Mouse (Mus musculus) stomach, embryonic 14.5 days (tissue): Measurements from ENCODE around the gene Stk11. TPM values are rescaled to one million over a fixed set of nuclear protein-coding genes. Genes with fewer than 3 reads are reported as not detected.

ENCODE experiments used
- ATAC-seq: fragments of 200-750 bp; cut with Nextera tagmentation; 2 replicates; pipeline ENCODE4 v1.8.0; 2017; ENCODE audit warnings: low read depth, moderate TSS enrichment; ENCODE audit not compliant: insufficient number of reproducible peaks, insufficient read depth, low FRiP score
- H3K27ac ChIP-seq: fragments of 300-500 bp; sonication (generic); 2 replicates; pipeline ENCODE4 v1.5.1; 2014; ENCODE audit warnings: mild to moderate bottlenecking, low read length, moderate library complexity, mixed read lengths
- H3K27me3 ChIP-seq: fragments of 300-500 bp; sonication (generic); 2 replicates; pipeline ENCODE4 v1.6.1; 2014; ENCODE audit warnings: low read length, control low read depth, mixed read lengths; ENCODE audit not compliant: control insufficient read depth, insufficient read depth
- H3K36me3 ChIP-seq: fragments of 300-500 bp; sonication (generic); 2 replicates; pipeline ENCODE4 v1.6.1; 2014; ENCODE audit warnings: mild to moderate bottlenecking, control low read depth, low read length, moderate library complexity, mixed read lengths; ENCODE audit not compliant: control insufficient read depth, insufficient read depth
- H3K4me1 ChIP-seq: fragments of 300-500 bp; sonication (generic); 2 replicates; pipeline ENCODE4 v1.6.1; 2014; ENCODE audit warnings: low read length, control low read depth, mixed read lengths; ENCODE audit not compliant: control insufficient read depth, insufficient read depth
- H3K4me2 ChIP-seq: fragments of 300-500 bp; sonication (generic); replicated peaks from 2 replicates; pipeline ENCODE4 v1.6.1; 2014; ENCODE audit warnings: low read depth, low read length, control low read depth
- H3K4me3 ChIP-seq: fragments of 300-500 bp; sonication (generic); 2 replicates; pipeline ENCODE4 v1.5.1; 2014; ENCODE audit warnings: low read depth, low read length, control low read depth
- H3K9ac ChIP-seq: fragments of 300-500 bp; sonication (generic); replicated peaks from 2 replicates; pipeline ENCODE4 v1.6.1; 2014; ENCODE audit warnings: low read depth, mild to moderate bottlenecking, control low read depth, low read length, moderate library complexity, mixed read lengths
- H3K9me3 ChIP-seq: fragments of 300-500 bp; sonication (generic); 2 replicates; pipeline ENCODE4 v1.6.1; 2016; ENCODE audit warnings: low read depth, low read length, control low read depth; ENCODE audit not compliant: control insufficient read depth
- WGBS: fragments of 180-500 bp; shearing (Covaris S2); extraction: QIAGEN DNeasy Blood & Tissue Kit; methylation state at CpG from one replicate; pipeline ENCODE4 v1.1.7; 2014; 5-methylcytosine and 5-hydroxymethylcytosine counted together
- polyA plus RNA-seq: library from polyadenylated mRNA; unstranded; fragments of >200 nt; fragmentation: Nextera tagmentation; extraction: Ambion mirVana; gene quantifications from 2 replicates; pipeline ENCODE4 v1.2.1, GENCODE M21; 2014

Stk11 gene
- polyA plus RNA-seq, 1 experiment from 2014 or later = 25.2 TPM

DNA sequence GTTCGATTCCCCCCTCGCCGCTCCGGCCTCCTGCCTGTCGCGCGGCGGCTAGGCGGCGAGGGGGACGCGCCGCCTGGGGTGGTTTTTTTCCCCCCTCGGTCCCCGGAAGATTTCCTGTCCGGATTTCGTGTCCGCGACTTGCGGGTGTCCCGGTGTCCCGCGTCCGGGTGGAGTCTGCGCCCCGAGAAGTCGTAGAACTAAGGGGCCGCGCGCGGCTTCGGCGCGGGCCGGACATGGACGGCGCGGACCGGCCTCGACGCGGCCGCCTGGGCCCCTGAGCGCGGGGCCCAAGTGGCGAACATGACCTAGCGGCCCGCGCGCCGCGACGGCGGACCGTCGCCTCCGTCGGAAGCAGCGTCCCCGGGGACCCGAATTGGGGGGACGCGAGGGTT, 337 bp downstream of the Stk11 start:
- H3K9me3 ChIP-seq = no peaks in the 10 kb centered on the region
- peak overlapping the region; percentile 58 for H3K27ac ChIP-seq
- H3K4me2 ChIP-seq = peak overlapping the region; percentile 61
- H3K4me1 ChIP-seq = peaks cover 19% of the 10 kb centered on the region
- H3K36me3 ChIP-seq = peaks cover 16% of the 10 kb centered on the region; the same call in 1 of the 2 replicates
- no peaks in the 10 kb centered on the region for H3K27me3 ChIP-seq
- no peak for ATAC-seq
- H3K9ac ChIP-seq = peak overlapping the region; percentile 88
- WGBS = under 1% methylated on average over 62 of the region's 63 CpGs
- peak overlapping the region; percentile 78 for H3K4me3 ChIP-seq

DNA sequence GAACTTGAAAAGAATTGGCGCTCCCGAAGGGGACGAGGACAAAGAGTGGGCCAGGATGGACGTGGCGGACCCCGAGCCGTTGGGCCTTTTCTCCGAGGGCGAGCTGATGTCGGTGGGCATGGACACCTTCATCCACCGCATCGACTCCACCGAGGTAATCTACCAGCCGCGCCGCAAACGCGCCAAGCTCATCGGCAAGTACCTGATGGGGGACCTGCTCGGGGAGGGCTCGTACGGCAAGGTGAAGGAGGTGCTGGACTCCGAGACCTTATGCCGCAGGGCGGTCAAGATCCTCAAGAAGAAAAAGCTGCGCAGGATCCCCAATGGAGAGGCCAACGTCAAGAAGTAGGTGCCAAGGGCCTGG, 942 bp downstream of the Stk11 start:
- H3K4me3 ChIP-seq = peak overlapping the region; percentile 78
- H3K4me1 ChIP-seq = peaks cover 19% of the 10 kb centered on the region
- H3K9me3 ChIP-seq = no peaks in the 10 kb centered on the region
- H3K9ac ChIP-seq = peak overlapping the region; percentile 88
- H3K27ac ChIP-seq = peak overlapping the region; percentile 18; the same call in 1 of the 2 replicates
- no peaks in the 10 kb centered on the region for H3K27me3 ChIP-seq
- WGBS = 0% methylated on average over 27 of the region's 27 CpGs
- peak overlapping the region; percentile 61 for H3K4me2 ChIP-seq
- ATAC-seq = no peak
- peaks cover 19% of the 10 kb centered on the region for H3K36me3 ChIP-seq

DNA sequence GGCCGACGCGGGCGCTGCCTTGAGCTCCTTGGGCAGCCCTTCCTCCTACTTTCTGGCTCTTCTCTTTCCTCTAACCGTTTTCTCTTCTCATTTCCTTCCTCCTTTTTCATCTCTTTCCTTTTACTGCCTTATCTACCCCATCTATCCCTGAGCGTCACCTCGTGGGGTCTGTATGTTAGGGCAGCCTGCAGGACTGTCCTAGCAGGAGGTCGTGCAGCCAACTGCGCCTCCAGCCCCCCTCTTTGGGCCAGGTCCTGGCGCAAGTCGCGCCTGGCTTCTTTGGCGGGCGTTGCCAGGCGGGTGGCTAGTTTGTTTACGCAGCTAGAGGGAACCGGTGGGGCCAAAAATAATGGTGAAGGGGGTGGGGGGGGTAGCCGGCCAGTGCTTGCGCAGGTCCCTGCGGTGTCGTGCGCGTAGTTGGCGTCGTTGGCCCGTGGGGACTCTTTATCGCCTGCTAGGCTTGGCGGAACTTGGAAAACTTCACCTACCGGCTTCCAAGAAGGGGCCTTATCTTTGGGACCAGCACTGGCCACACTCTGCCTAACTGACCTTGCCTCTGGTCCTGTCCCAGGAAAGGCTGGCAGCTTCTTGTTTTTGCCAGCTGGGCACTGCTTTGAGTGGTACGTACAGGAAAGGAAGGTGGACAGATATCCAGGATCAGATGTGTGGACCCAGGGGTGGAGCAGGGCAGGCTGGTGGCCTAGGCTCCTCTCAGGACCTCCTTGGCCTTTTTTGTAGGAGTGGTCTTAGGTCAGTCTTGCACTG, 1.5 kb downstream of the Stk11 start:
- H3K4me3 ChIP-seq = peak overlapping the region; percentile 78
- peaks cover 24% of the 10 kb centered on the region for H3K36me3 ChIP-seq
- peak overlapping the region; percentile 88 for H3K9ac ChIP-seq
- peak overlapping the region; percentile 27; the same call in 1 of the 2 replicates for H3K27ac ChIP-seq
- H3K9me3 ChIP-seq = no peaks in the 10 kb centered on the region
- H3K4me2 ChIP-seq = peak overlapping the region; percentile 61
- no peak for ATAC-seq
- peaks cover 19% of the 10 kb centered on the region for H3K4me1 ChIP-seq
- WGBS = 3% methylated on average over 30 of the region's 30 CpGs
- no peaks in the 10 kb centered on the region for H3K27me3 ChIP-seq

DNA sequence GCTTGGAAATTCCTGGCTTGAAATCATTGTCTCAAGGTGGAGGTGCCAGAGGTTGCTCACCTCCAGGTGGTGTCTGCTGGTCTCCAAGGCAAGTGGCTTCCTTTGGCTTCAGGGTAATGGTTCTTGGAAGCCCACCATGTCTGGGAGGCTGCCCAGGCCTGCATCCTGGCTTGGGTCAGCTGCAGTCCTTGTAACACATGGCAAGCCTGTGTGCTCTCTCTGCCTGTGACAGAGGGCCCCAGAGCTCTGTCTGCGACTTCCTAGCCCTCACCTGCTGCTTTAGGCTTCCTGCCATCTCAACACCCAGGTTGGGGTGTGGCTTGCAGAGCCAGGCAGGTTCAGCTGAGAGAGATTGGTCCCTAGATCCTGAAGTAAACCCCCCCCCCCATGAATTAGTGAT, 2.1 kb downstream of the Stk11 start:
- Histone ChIP-seq H3K27me3 (no peaks in the 10 kb centered on the region), H3K36me3 (peaks cover 25% of the 10 kb centered on the region), H3K27ac (peak overlapping the region; percentile 27; the same call in 1 of the 2 replicates)

DNA sequence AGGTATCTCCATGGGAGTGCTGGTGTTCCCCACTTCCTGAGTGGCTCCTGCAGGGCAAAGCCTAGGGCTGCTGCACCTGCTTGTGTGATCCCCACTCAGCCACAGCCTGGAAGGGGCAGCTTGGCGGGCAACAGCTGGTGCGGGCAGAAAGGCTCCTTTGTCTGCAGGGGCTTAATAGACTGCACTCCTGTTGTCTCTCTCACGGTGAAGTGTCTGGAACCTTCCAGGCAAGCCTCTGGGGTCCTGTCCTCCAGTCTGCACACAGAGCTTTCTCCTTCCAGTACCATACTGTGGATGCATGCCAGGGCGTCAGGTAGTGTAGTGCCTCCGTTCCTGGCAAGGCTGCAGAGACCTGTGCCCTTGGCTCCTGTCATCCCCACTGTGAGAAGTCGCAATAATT, 2.9 kb downstream of the Stk11 start:
- Histone ChIP-seq H3K4me3 (peak overlapping the region; percentile 78; the same call in 1 of the 2 replicates), H3K4me1 (peaks cover 19% of the 10 kb centered on the region), H3K27ac (no peak overlapping the region), H3K27me3 (no peaks in the 10 kb centered on the region), H3K4me2 (peak overlapping the region; percentile 61; the same call in 1 of the 2 replicates), H3K36me3 (peaks cover 29% of the 10 kb centered on the region), H3K9me3 (no peaks in the 10 kb centered on the region), H3K9ac (no peak overlapping the region; the same call in 1 of the 2 replicates)
- no peak for ATAC-seq
- WGBS = 72% methylated on average over 6 of the region's 6 CpGs

More for the DNA sequence above, 2.1 kb downstream of the Stk11 start:
- Histone ChIP-seq H3K4me2 (peak overlapping the region; percentile 61), H3K4me1 (peaks cover 19% of the 10 kb centered on the region), H3K9ac (peak overlapping the region; percentile 88), H3K4me3 (peak overlapping the region; percentile 78), H3K9me3 (no peaks in the 10 kb centered on the region)
- ATAC-seq = no peak
- WGBS = 41% methylated on average over 1 of the region's 1 CpGs

DNA sequence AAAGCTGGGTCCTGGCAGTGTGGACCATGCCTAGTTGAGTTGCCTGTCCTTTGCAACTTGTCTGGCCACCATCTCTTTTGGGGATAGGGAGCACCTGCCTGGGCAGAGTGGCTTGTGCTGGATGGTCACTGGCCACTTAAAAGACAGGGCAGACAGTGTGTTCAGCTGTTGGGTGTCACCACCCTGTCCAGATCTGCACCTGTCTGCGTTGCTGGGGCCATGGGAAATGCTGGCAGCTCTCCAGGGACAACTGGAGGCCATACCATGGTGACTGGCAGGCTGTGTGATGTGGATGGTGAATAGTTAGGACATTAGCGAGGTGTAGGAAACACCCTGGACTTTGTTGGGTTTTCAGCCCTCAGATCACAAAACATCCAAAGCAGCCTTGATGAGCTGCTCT, 4.5 kb downstream of the Stk11 start:
- Histone ChIP-seq H3K4me2 (no peak overlapping the region), H3K4me3 (no peak overlapping the region), H3K36me3 (peaks cover 43% of the 10 kb centered on the region), H3K27ac (no peak overlapping the region), H3K4me1 (peaks cover 19% of the 10 kb centered on the region), H3K9me3 (no peaks in the 10 kb centered on the region), H3K27me3 (no peaks in the 10 kb centered on the region), H3K9ac (no peak overlapping the region)
- no peak for ATAC-seq
- 83% methylated on average over 2 of the region's 2 CpGs for WGBS

DNA sequence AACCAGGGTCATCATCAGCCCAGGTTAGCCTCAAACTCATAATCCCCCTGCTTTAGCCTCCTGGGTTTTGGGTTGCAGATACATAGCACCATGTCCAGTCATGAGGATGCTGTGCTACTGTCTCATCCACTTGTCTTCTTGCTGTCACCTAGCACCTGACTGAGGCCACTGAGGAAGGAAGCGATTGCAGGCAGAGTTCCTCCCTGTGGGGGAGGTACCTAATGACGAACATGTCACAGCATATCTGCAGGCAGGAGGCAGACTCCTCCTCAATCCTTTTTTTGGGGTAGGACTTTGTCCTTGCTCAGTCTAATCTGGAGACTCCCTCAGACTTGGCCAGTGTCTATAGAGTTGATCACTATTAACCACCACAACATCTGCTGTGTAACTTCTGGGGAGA, 6.0 kb downstream of the Stk11 start:
- no peak overlapping the region for H3K9ac ChIP-seq
- no peak overlapping the region for H3K27ac ChIP-seq
- no peak overlapping the region for H3K4me3 ChIP-seq
- H3K27me3 ChIP-seq = no peaks in the 10 kb centered on the region
- H3K36me3 ChIP-seq = peaks cover 55% of the 10 kb centered on the region
- no peak for ATAC-seq
- no peaks in the 10 kb centered on the region for H3K9me3 ChIP-seq
- H3K4me1 ChIP-seq = peaks cover 19% of the 10 kb centered on the region
- WGBS = 90% methylated on average over 2 of the region's 2 CpGs
- no peak overlapping the region for H3K4me2 ChIP-seq

DNA sequence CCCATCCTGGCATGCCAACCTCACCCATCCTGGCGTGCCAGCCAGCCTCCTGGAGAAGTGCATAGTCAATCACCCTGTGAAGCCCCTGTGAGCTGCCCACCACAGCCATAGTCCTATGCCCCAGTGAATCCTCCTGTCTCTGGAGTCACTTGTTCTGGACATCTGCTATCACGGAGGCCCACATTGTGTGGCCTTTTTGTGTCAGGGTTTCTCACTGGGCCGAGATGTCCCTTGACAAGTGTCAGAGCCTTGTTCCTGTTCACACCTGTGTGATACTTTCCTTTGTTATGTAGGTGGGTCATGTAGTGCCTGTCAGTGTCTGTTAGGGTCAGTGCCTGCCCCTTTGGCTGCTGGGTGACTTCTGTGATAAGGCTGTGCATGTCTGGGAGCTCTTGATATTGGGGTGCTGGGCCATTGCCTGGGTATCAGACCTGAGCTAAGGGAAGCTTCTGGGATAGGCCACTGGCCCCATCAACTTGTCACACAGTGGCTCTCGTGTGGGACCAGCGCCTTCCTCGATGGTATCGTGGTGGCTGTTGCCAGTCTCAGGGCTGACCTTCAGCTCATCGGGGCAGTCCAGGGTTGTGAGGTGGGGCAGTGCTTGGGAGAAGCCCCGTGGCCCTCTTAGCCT, 8.4 kb downstream of the Stk11 start:
- 84% methylated on average over 9 of the region's 9 CpGs for WGBS
- Histone ChIP-seq H3K36me3 (peaks cover 72% of the 10 kb centered on the region), H3K4me1 (0 out of 2 replicates have a peak, but pooled peaks cover 2% of the 10 kb centered on the region), H3K4me3 (no peak overlapping the region), H3K4me2 (no peak overlapping the region), H3K27ac (no peak overlapping the region), H3K9ac (no peak overlapping the region), H3K27me3 (no peaks in the 10 kb centered on the region), H3K9me3 (no peaks in the 10 kb centered on the region)
- no peak; the same call in 1 of the 2 replicates for ATAC-seq
